Mouse (Mus musculus): ENCODE data around the gene Smarce1. TPM values are rescaled to one million over a fixed set of nuclear protein-coding genes. Genes with fewer than 3 reads are reported as not detected.

Smarce1 gene
- total and polyA plus RNA-seq, 3 experiments, result 243 to 277 TPM; not detected in 1

- no peak overlapping the region for H3K27ac ChIP-seq (ENCODE audit: control insufficient read depth, low read depth, low read length)
- H3K4me1 ChIP-seq (ENCODE audit: control insufficient read depth in 1 of 2, insufficient read depth in 2 of 2, low read length in 2 of 2), result peaks cover 4 to 20% of the 10 kb centered on the region in 2 experiments
- no peak overlapping the region for H3K4me3 ChIP-seq (ENCODE audit: control insufficient read depth in 1 of 2, insufficient read depth in 1 of 2, low read depth in 2 of 2, low read length in 2 of 2)
- peaks cover 27 to 31% of the 10 kb centered on the region in 2 experiments for H3K27me3 ChIP-seq (ENCODE audit: control insufficient read depth in 1 of 2, insufficient read depth in 2 of 2, low read length in 2 of 2)
- no peak for DNase-seq (ENCODE audit: low read depth, low spot score)
- H3K36me3 ChIP-seq (ENCODE audit: control insufficient read depth in 1 of 2, insufficient read depth in 2 of 2, low read length in 2 of 2), result peaks cover 0 to 8% of the 10 kb centered on the region in 2 experiments; a peak in 2 of 4 replicates
- H3K9me3 ChIP-seq (replicated peaks; ENCODE audit: insufficient read depth, low read length), result no peaks in the 10 kb centered on the region
- H3K9ac ChIP-seq (ENCODE audit: control insufficient read depth, low read depth, low read length, poor library complexity, severe bottlenecking), result no peak overlapping the region
- H3K79me2 ChIP-seq (ENCODE audit: control insufficient read depth, insufficient read depth, low read length, poor library complexity), result no peaks in the 10 kb centered on the region
- TF ChIP-seq RCOR1 (IDR thresholded peaks at IDR 0.05; ENCODE audit: low read depth, low read length) (no peak), MAZ (IDR thresholded peaks at IDR 0.05; ENCODE audit: low read depth, low read length) (no peak), SMC3 (IDR thresholded peaks at IDR 0.05; ENCODE audit: low read depth, low read length) (no peak), GATA1 (IDR thresholded peaks at IDR 0.05; ENCODE audit: low read depth, low read length) (no peak), ZC3H11A (IDR thresholded peaks at IDR 0.05; ENCODE audit: low read depth, low read length) (no peak)
These were observed 70.6 kb downstream of the Smarce1 start for GRCm38 (mm10) chr11:99160228-99160627.

Other genes with a start within 250 kb of the Smarce1 start
- gene Gjd3, start 248.0 kb downstream of the Smarce1 start, total RNA-seq (2012; rRNA removed), result not detected in 2 replicates
- not detected for gene Gjd3, start 248.0 kb downstream of the Smarce1 start, polyA plus RNA-seq (2012; ENCODE audit: insufficient read depth in 1 of 2, insufficient read length in 2 of 2, low read depth in 1 of 2, low replicate concordance in 2 of 2, missing spikeins in 1 of 2)
- gene Top2a, start 206.8 kb downstream of the Smarce1 start, total RNA-seq (2012; rRNA removed), result 443 and 477 TPM in 2 replicates
- gene Top2a, start 206.8 kb downstream of the Smarce1 start, polyA plus RNA-seq (2012; ENCODE audit: insufficient read depth in 1 of 2, insufficient read length in 2 of 2, low read depth in 1 of 2, low replicate concordance in 2 of 2, missing spikeins in 1 of 2), result 100 to 1,000 TPM; 395 to 643 TPM
- 89.8 and 94.4 TPM in 2 replicates for gene Igfbp4, start 189.8 kb downstream of the Smarce1 start, total RNA-seq (2012; rRNA removed)
- 100 to 1,000 TPM in 1 of 2 experiments, not detected in 1; 221 TPM for gene Igfbp4, start 189.8 kb downstream of the Smarce1 start, polyA plus RNA-seq (2012; ENCODE audit: insufficient read depth in 1 of 2, insufficient read length in 2 of 2, low read depth in 1 of 2, low replicate concordance in 2 of 2, missing spikeins in 1 of 2)
- gene Tns4, start 141.7 kb downstream of the Smarce1 start, total RNA-seq (2012; rRNA removed), result not detected in 2 replicates
- gene Tns4, start 141.7 kb downstream of the Smarce1 start, polyA plus RNA-seq (2012; ENCODE audit: insufficient read depth in 1 of 2, insufficient read length in 2 of 2, low read depth in 1 of 2, low replicate concordance in 2 of 2, missing spikeins in 1 of 2), result under 1 TPM in 1 of 2 experiments, not detected in 1; 0.03 TPM
- gene Ccr7, start 75.9 kb downstream of the Smarce1 start, total RNA-seq (2012; rRNA removed), result 0.04 TPM in 1 of 2 replicates, not detected in the other
- under 1 TPM in 1 of 2 experiments, not detected in 1; 0.06 TPM for gene Ccr7, start 75.9 kb downstream of the Smarce1 start, polyA plus RNA-seq (2012; ENCODE audit: insufficient read depth in 1 of 2, insufficient read length in 2 of 2, low read depth in 1 of 2, low replicate concordance in 2 of 2, missing spikeins in 1 of 2)
- gene Krt222, start 13.1 kb upstream of the Smarce1 start, total RNA-seq (2012; rRNA removed), result not detected in 2 replicates
- under 1 TPM in 1 of 2 experiments, not detected in 1; 0.07 TPM for gene Krt222, start 13.1 kb upstream of the Smarce1 start, polyA plus RNA-seq (2012; ENCODE audit: insufficient read depth in 1 of 2, insufficient read length in 2 of 2, low read depth in 1 of 2, low replicate concordance in 2 of 2, missing spikeins in 1 of 2)
- not detected in 2 replicates for gene Krt24, start 54.2 kb upstream of the Smarce1 start, total RNA-seq (2012; rRNA removed)
- gene Krt24, start 54.2 kb upstream of the Smarce1 start, polyA plus RNA-seq (2012; ENCODE audit: insufficient read depth in 1 of 2, insufficient read length in 2 of 2, low read depth in 1 of 2, low replicate concordance in 2 of 2, missing spikeins in 1 of 2), result not detected
- gene Krt25, start 91.9 kb upstream of the Smarce1 start, total RNA-seq (2012; rRNA removed), result not detected in 2 replicates
- not detected for gene Krt25, start 91.9 kb upstream of the Smarce1 start, polyA plus RNA-seq (2012; ENCODE audit: insufficient read depth in 1 of 2, insufficient read length in 2 of 2, low read depth in 1 of 2, low replicate concordance in 2 of 2, missing spikeins in 1 of 2)
- not detected in 2 replicates for gene Krt26, start 106.9 kb upstream of the Smarce1 start, total RNA-seq (2012; rRNA removed)
- gene Krt26, start 106.9 kb upstream of the Smarce1 start, polyA plus RNA-seq (2012; ENCODE audit: insufficient read depth in 1 of 2, insufficient read length in 2 of 2, low read depth in 1 of 2, low replicate concordance in 2 of 2, missing spikeins in 1 of 2), result not detected
- not detected in 2 replicates for gene Krt27, start 120.1 kb upstream of the Smarce1 start, total RNA-seq (2012; rRNA removed)
- not detected for gene Krt27, start 120.1 kb upstream of the Smarce1 start, polyA plus RNA-seq (2012; ENCODE audit: insufficient read depth in 1 of 2, insufficient read length in 2 of 2, low read depth in 1 of 2, low replicate concordance in 2 of 2, missing spikeins in 1 of 2)
- gene Krt28, start 143.9 kb upstream of the Smarce1 start, total RNA-seq (2012; rRNA removed), result not detected in 2 replicates
- gene Krt28, start 143.9 kb upstream of the Smarce1 start, polyA plus RNA-seq (2012; ENCODE audit: insufficient read depth in 1 of 2, insufficient read length in 2 of 2, low read depth in 1 of 2, low replicate concordance in 2 of 2, missing spikeins in 1 of 2), result not detected
- gene Krt10, start 158.3 kb upstream of the Smarce1 start, total RNA-seq (2012; rRNA removed), result not detected in 2 replicates
- not detected for gene Krt10, start 158.3 kb upstream of the Smarce1 start, polyA plus RNA-seq (2012; ENCODE audit: insufficient read depth in 1 of 2, insufficient read length in 2 of 2, low read depth in 1 of 2, low replicate concordance in 2 of 2, missing spikeins in 1 of 2)
- gene Krt12, start 191.2 kb upstream of the Smarce1 start, total RNA-seq (2012; rRNA removed), result not detected in 2 replicates
- under 1 TPM in 1 of 2 experiments, not detected in 1; 0.10 TPM for gene Krt12, start 191.2 kb upstream of the Smarce1 start, polyA plus RNA-seq (2012; ENCODE audit: insufficient read depth in 1 of 2, insufficient read length in 2 of 2, low read depth in 1 of 2, low replicate concordance in 2 of 2, missing spikeins in 1 of 2)
- gene Krt20, start 207.1 kb upstream of the Smarce1 start, total RNA-seq (2012; rRNA removed), result not detected in 2 replicates
- gene Krt20, start 207.1 kb upstream of the Smarce1 start, polyA plus RNA-seq (2012; ENCODE audit: insufficient read depth in 1 of 2, insufficient read length in 2 of 2, low read depth in 1 of 2, low replicate concordance in 2 of 2, missing spikeins in 1 of 2), result not detected

Measured in MEL (cell line).